Mouse (Mus musculus) cerebellum, postnatal 10 days (tissue): ENCODE measurements around the gene Kbtbd13.

Experiments
- DNase-seq, 2 experiments: peaks; one replicate each; pipeline ENCODE4 v3.0.0; 2021; ENCODE audit warnings: mixed read lengths in 2 of 2

Gene Kbtbd13

DNA sequence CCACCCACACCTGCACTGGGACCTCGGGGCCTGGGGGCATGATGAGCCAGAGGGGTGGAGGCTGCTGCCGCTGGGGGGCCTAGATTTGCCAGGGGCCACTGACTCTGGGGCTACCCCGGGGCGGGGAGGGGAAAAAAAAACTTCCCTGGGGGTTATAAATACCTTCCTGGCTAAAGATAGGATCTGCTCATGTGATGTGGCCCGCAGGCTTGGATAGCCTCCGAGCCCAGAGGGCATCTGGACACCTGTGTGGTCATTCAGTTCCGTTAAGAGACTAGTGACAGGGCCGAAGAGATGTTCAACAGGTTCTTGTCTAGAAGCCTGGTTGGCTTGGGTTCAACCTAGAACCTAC lies at the start of gene Kbtbd13:
Kbtbd13 (minus strand) TSS at position 40 of the 352 bp plus-strand sequence.
- DNase-seq, result no peak

GRCm38 (mm10) chr9:65435671-65436301 lies 44.3 kb upstream of the Kbtbd13 start, which contains the start of gene Mtfmt:
TSS of gene Mtfmt (plus strand) at chr9:65435782.
- DNase-seq, result peak; percentile 97 to 98

DNA sequence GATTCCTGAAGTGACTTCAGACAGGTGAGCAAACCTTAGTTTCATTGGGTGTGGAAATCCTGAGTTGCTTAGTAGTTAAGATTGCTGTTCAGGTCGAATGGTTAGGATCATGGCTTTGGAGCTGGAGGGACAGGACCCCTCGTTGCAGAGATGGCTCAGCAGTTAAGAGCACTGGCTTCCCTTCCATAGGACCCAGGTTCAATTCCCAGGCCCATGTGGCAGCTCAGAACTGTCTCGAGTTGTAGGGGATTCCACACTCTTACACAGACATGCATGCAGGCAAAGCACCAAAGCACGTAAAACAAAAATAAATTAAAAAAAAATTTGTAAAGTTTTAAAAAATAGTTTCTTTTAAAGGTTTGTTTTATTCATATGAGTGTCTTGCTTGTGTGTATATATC lies 43.8 kb upstream of the Kbtbd13 start:
- no peak for DNase-seq

GRCm38 (mm10) chr9:65434140-65434539 lies 42.7 kb upstream of the Kbtbd13 start:
- DNase-seq, result peak; percentile 61 to 63

DNA sequence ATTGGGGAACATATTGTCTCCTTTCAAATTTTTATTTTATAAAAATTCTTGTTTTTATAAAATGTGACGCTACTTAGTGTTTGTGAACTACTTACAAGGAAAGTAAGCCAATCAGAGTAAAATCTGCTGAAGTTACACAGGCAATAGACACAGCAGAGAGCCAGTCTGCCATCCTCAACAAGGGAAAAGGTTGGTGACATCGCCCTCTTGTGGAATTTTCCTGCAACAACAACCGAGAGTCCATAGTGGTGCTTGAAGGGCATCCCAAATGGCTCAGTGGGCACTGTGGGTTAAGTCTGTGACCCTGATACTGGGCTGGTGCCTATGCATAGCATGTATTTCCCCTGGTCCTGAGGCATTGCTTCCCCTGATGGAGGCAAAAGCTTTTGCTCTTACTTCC lies 40.8 kb upstream of the Kbtbd13 start:
- DNase-seq, result peak; percentile 91 to 93

DNA sequence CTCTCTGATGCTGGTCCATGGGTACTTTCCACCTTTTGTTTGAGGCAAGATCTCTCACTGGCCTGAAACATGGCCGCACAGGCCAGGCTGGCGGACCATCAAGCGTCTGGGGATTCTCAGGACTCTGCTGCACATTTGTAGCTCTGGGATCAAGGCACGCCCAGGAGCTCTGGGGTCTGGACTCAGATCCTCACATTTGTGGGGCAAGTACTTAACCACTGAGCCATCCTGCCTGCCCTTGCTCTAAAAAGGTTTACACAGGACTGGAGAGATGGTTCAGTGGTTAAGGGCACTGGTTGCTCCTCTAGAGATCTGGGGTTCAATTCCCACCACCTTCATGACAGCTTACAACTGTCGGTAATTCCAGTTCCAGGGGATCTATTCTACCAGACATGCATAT lies 39.5 kb upstream of the Kbtbd13 start:
- no peak for DNase-seq

DNA sequence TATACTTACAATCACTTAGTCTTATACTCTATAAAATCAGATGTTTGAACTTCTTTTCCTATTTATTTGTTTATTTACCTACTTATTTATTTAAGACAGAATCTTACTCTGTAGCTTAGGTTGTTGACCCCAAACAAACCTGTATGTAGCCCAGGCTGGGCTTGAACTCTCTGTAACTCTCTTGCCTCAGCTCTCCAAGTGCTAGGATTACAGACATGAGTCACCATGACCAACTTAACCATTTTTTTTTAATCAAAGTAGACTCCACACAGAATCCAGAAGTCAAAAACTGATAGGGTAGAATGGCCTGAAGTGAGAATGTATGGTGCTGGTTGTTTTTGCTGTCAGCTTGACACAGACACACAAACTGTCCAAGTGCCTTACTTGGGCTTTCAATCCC lies 38.9 kb upstream of the Kbtbd13 start:
- no peak for DNase-seq

GRCm38 (mm10) chr9:65428003-65428402 lies 36.6 kb upstream of the Kbtbd13 start:
- DNase-seq, result no peak

GRCm38 (mm10) chr9:65427511-65427910 lies 36.1 kb upstream of the Kbtbd13 start:
- no peak for DNase-seq

DNA sequence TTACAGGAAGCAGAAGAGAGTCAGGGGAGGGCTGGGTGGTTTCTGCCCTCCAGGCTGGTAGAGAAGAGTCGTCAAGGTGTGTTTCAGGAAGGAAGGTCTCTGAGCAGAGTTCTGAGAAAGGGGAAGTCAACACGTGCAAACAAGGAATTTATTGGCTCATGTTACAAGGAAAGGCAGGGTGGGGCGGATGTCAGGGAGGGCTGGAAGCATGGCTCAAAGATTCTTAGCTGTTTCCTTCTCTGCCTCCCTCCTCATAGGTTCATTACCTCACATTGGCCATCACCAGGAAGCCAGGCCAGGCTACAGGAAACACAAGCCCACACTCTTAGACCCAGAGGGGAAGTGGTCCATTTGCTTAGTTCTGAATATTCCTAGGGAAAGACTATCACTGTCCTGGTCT lies 32.9 kb upstream of the Kbtbd13 start:
- no peak for DNase-seq

DNA sequence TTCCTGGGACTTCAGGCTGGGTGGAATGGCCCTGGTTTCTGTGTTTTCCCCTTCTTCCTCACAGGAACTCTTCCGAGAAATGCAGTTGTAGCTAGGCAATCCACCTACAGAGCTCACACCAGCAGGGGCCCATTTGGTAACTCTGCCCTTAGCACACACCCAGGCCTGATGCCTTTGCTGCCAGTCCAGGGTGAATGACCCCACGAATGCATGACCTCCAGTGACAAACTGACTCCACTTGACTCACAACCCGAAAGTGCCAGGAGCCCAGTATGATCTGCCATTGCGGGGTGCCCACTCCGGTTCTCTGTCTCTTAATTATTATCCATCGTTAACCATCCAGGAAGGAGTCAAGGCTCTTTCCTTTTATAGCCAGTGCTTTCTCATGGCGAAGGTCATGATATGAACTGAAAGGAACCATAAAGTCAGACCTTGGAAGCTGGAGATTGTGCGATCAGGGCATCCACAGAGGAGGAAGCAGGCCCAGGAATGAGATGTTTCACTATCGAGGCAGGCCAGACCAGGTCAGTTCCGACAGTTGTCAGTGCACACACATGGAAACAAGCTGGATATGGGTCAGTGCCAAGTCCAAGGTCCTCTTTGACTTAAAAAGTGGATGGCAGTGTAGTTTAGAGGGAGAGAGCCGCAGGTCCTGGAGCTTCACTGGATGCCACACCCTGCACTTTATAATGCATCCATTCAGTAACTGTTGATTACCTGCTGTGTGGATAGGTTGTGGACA lies 31.5 kb upstream of the Kbtbd13 start, which contains the start of gene Slc51b:
Slc51b (minus strand) TSS at position 196 of the 742 bp plus-strand sequence.
- DNase-seq, result no peak

DNA sequence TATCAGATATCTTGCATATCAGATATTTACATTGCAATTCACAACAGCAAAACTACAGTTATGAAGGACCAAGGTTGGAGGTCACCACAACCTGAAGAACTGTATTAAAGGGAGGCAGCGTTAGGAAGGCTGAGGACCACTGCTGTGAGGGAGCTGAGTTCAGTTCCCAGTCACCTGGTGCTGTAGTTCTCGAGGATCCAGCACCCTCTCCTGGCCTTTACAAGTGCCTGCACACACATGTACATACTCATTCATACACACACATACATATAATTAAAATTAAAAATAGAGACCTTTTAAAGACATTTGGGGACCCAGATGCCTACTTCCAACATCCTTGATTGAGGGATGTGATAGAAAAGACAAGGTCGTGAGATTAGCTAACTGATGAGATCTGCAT lies 28.2 kb upstream of the Kbtbd13 start:
- DNase-seq, result no peak

- DNase-seq, result no peak
These were observed 26.3 kb upstream of the Kbtbd13 start for GRCm38 (mm10) chr9:65417738-65418137.

- DNase-seq, result no peak
These were observed 19.9 kb upstream of the Kbtbd13 start for GRCm38 (mm10) chr9:65411326-65411725.

DNA sequence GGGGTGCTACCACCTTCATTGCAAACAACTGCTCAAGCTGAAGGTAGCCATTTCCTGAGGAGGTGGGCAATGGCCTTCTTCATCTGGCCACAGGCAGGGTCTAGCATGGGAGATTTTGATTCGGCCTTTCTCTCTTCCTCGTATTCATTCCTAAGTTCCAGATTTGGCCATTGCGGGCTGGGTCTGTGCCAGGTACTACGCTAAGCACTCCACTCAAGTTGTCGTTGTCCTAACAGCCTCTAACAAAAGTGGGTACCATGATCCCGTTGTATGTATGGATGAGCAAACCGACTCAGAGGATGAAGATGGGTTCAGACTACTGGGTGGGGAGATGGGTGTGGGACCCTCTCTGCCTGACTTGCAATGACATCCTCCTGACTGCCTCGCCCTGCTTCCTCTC lies 18.9 kb upstream of the Kbtbd13 start:
- no peak for DNase-seq

DNA sequence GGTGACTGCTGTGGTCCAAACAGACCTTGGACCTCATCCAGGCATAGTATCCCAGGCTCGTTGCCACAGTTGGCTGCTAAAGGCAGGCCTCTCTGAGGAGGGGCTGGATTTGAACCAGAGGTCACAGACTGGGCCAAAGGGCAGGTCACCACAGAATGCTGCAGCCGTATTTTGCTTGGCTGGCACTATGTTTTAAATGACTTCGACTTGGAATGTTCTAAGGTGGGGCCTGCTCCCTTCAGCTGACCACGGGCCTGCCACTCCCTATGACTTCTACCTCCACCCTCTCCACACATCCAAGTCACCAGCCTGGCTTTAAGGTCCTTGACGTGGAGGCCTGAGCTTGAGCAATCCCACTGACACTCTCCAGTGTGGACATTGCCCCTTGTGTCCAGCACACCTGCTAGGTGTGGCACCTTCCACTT lies 17.4 kb upstream of the Kbtbd13 start:
- peak; percentile 56 to 58 for DNase-seq

- DNase-seq, result no peak
These were observed 16.4 kb upstream of the Kbtbd13 start for GRCm38 (mm10) chr9:65407861-65408260.

GRCm38 (mm10) chr9:65407327-65407726 lies 15.9 kb upstream of the Kbtbd13 start:
- no peak for DNase-seq

GRCm38 (mm10) chr9:65405184-65405449 lies 13.7 kb upstream of the Kbtbd13 start:
- DNase-seq, result no peak

DNA sequence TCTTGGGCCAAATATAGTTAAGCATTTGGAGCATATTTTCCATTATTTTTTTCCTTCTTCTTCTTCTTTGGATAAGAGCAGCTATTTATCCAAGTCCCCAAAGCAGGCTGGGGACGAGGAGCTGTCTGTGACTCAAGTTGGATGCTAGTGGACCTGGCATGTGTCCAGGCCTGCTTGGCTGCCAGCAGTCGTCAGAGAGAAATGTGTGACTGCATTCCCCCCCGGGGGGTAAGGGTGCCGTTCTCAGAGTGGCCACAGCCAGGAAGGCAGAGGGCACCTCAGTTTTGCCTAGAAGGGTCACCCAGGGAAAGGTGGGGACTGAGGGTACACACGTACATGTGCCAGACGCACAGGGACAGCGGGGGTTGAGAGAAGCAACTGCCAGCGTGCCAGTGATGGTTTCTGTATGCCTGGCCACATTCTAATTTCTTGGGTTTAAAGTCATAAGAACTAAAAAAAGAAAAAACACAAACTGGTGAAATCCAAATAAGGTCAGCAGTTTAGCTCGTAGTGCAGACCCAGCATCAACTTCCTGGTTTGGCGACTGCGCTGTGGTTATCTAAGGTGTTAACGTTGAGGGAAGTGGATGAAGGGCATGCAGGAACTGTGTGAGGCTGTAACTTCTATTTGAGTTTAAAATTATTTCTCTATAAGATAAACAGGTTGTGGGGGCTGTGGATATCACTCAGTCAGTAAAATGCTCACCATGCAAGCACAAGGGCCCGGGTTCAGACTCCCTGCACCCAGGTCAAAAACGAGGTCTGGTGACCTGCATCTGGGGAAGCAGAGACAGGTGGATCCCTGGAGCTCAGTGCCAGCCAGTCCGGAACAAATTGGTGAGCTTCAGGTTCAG lies 13.1 kb upstream of the Kbtbd13 start:
- peak; percentile 88 to 89 for DNase-seq

- no peak for DNase-seq
These were observed 8.5 kb upstream of the Kbtbd13 start for GRCm38 (mm10) chr9:65399934-65400333.

DNA sequence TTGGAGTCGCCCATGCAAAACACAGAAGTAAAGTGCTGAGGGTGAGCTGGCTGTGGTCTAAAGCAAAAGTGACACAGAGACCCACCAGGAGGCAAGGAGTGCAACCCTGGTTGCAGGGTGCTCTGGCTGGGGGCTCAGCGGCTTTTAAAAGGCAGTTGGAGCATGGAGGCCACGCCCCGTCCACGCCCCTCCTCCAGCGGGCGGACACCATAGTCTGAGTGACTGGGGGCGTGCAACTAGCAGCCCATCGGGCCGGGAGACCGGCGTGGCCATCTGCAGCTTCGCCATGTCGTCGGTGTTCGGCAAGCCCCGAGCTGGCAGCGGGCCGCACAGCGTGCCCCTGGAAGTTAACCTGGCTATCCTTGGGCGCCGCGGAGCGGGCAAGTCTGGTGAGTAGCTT lies 6.8 kb upstream of the Kbtbd13 start, which contains the start of gene Rasl12:
Rasl12 (plus strand) TSS at position 228 of the 400 bp plus-strand sequence.
- DNase-seq, result peak; percentile 86 to 91

GRCm38 (mm10) chr9:65394360-65394759 lies 2.9 kb upstream of the Kbtbd13 start:
- no peak for DNase-seq

DNA sequence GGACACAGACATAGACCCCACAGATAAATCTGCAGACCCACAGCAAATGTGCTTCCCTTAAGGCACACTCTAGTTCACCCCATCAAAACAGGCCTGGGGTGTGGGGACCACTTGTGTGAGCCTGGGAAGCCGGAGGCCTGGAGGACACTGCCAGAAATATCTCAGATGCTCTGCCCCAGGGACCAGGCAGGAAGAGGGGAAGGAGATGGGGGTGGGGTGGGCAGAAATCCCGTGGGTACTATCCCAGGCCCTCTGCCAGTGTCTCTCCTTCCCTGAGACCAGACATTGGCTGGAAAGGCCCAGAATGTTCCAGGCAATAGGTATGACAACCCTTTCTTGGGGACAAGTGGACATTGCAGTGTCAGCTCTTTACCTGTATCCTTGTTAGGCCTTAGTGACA lies 2.2 kb upstream of the Kbtbd13 start:
- DNase-seq, result no peak
